Mouse (Mus musculus) brain, embryonic 14.5 days (tissue): Measurements from ENCODE around the gene Pilra.

Source experiments
- CTCF ChIP-seq: fragments of 200-500 bp; IDR thresholded peaks from 2 replicates; pipeline ENCODE4 v1.5.1; 2012; ENCODE audit warnings: inconsistent platforms, mild to moderate bottlenecking, moderate library complexity, borderline replicate concordance; ENCODE audit not compliant: insufficient read depth, insufficient read length; ENCODE audit errors: extremely low read depth
- POLR2A ChIP-seq: fragments of 200-500 bp; IDR thresholded peaks from 2 replicates; pipeline ENCODE4 v1.6.1; 2012; ENCODE audit warnings: mild to moderate bottlenecking, inconsistent platforms, borderline replicate concordance; ENCODE audit not compliant: poor library complexity, insufficient read depth, insufficient read length, severe bottlenecking; ENCODE audit errors: extremely low read depth

GRCm38 (mm10) chr5:137828694-137829093 is 7.4 kb downstream of the Pilra start:
- TF ChIP-seq CTCF, result no peak
- no peak for TF ChIP-seq POLR2A
